Mouse (Mus musculus) heart, embryonic 11.5 days (tissue): ENCODE results near the gene Hist1h1b. TPM values are rescaled to one million over a fixed set of nuclear protein-coding genes. Genes with fewer than 3 reads are reported as not detected.
"Not testable (repeated sequence)": the region's sequence is repeated elsewhere in the genome, so short reads cannot be mapped to it uniquely, and the experiment has no call there.

Experiments
- ATAC-seq: fragments of 200-750 bp; cut with Nextera tagmentation; replicated peaks from 2 replicates; pipeline ENCODE4 v1.8.0; 2017; ENCODE audit warnings: moderate library complexity; ENCODE audit not compliant: insufficient number of reproducible peaks, low FRiP score, low TSS enrichment
- H3K27ac ChIP-seq: fragments of 300-500 bp; sonication (generic); 2 replicates; pipeline ENCODE4 v1.5.1; 2014; ENCODE audit warnings: mild to moderate bottlenecking, low read depth, low read length
- H3K27me3 ChIP-seq: fragments of 300-500 bp; sonication (generic); 2 replicates; pipeline ENCODE4 v1.6.1; 2014; ENCODE audit warnings: mild to moderate bottlenecking, low read length, mixed read lengths; ENCODE audit not compliant: control insufficient read depth, insufficient read depth
- H3K36me3 ChIP-seq: fragments of 300-500 bp; sonication (generic); 2 replicates; pipeline ENCODE4 v1.6.1; 2014; ENCODE audit warnings: mild to moderate bottlenecking, low read length, moderate library complexity, mixed read lengths; ENCODE audit not compliant: control insufficient read depth, insufficient read depth
- H3K4me1 ChIP-seq: fragments of 300-500 bp; sonication (generic); 2 replicates; pipeline ENCODE4 v1.6.1; 2014; ENCODE audit warnings: low read length; ENCODE audit not compliant: control insufficient read depth, insufficient read depth
- H3K4me2 ChIP-seq: fragments of 300-500 bp; sonication (generic); 2 replicates; pipeline ENCODE4 v1.6.1; 2014; ENCODE audit warnings: mild to moderate bottlenecking, moderate library complexity
- H3K4me3 ChIP-seq: fragments of 300-500 bp; sonication (generic); 2 replicates; pipeline ENCODE4 v1.5.1; 2014; ENCODE audit warnings: low read depth, low read length
- H3K9ac ChIP-seq: fragments of 300-500 bp; sonication (generic); 2 replicates; pipeline ENCODE4 v1.6.1; 2014; ENCODE audit warnings: mild to moderate bottlenecking, low read depth, low read length, moderate library complexity
- H3K9me3 ChIP-seq: fragments of 300-500 bp; sonication (generic); replicated peaks from 2 replicates; pipeline ENCODE4 v1.6.1; 2016; ENCODE audit warnings: low read length; ENCODE audit not compliant: control insufficient read depth
- WGBS: fragments of 180-500 bp; shearing (Covaris S2); extraction: QIAGEN DNeasy Blood & Tissue Kit; methylation state at CpG from one replicate; pipeline ENCODE4 v1.1.7; 2014; ENCODE audit not compliant: insufficient replicate concordance; 5-methylcytosine and 5-hydroxymethylcytosine counted together
- polyA plus RNA-seq: library from polyadenylated mRNA; unstranded; fragments of >200 nt; fragmentation: Nextera tagmentation; extraction: Ambion mirVana; gene quantifications from 2 replicates; pipeline ENCODE4 v1.2.1, GENCODE M21; 2014

Gene Hist1h1b
- 5.9 and 10.8 TPM in 2 replicates for polyA plus RNA-seq

- Histone ChIP-seq H3K9me3 (no peaks in the 10 kb centered on the region), H3K9ac (peak within 1 kb of the TSS; percentile 93), H3K27ac (peak within 1 kb of the TSS; percentile 96), H3K27me3 (no peaks in the 10 kb centered on the region), H3K4me2 (peak within 1 kb of the TSS; percentile 97), H3K4me3 (peak within 1 kb of the TSS; percentile 67), H3K36me3 (no peaks in the 10 kb centered on the region), H3K4me1 (peaks cover 13% of the 10 kb centered on the region; the same call in 1 of the 2 replicates)
- WGBS, result under 1% methylated on average over 44 of the region's 44 CpGs
- ATAC-seq, result peak; percentile 52
These were observed at the start of gene Hist1h1b for GRCm38 (mm10) chr13:21779767-21780731. Hist1h1b (minus strand) TSS chr13:21780625.

- Histone ChIP-seq H3K36me3 (no peaks in the 10 kb centered on the region), H3K4me2 (no peak overlapping the region), H3K9ac (no peak overlapping the region), H3K27me3 (no peaks in the 10 kb centered on the region), H3K4me1 (no peaks in the 10 kb centered on the region), H3K27ac (no peak overlapping the region), H3K9me3 (no peaks in the 10 kb centered on the region), H3K4me3 (no peak overlapping the region)
- no peak for ATAC-seq
- 77% methylated on average over 3 of the region's 3 CpGs for WGBS
These were observed 48.1 kb upstream of the Hist1h1b start for GRCm38 (mm10) chr13:21828511-21828910.

GRCm38 (mm10) chr13:21820082-21820890, 39.9 kb upstream of the Hist1h1b start:
- not testable (repeated sequence) for H3K4me1 ChIP-seq, H3K36me3 ChIP-seq, H3K9ac ChIP-seq, H3K27ac ChIP-seq, H3K4me2 ChIP-seq, H3K27me3 ChIP-seq, H3K9me3 ChIP-seq, ATAC-seq, H3K4me3 ChIP-seq
- 75% methylated on average over 7 of the region's 16 CpGs for whole genome bisulfite sequencing

- not testable (repeated sequence) for H3K9me3 ChIP-seq, H3K9ac ChIP-seq, H3K4me1 ChIP-seq, H3K27ac ChIP-seq, H3K36me3 ChIP-seq, H3K27me3 ChIP-seq, H3K4me3 ChIP-seq
- ATAC-seq, result peak; percentile 66
- peak overlapping the region; percentile 42 for H3K4me2 ChIP-seq
- WGBS, result 0% methylated on average over 12 of the region's 14 CpGs
These were observed 31.7 kb upstream of the Hist1h1b start for GRCm38 (mm10) chr13:21812092-21812491.

- H3K4me3 ChIP-seq, H3K27ac ChIP-seq, H3K4me1 ChIP-seq, H3K9me3 ChIP-seq, H3K27me3 ChIP-seq, H3K36me3 ChIP-seq, H3K9ac ChIP-seq: not testable (repeated sequence)
- H3K4me2 ChIP-seq, result peak within 1 kb of the TSS; percentile 42
- ATAC-seq, result peak; percentile 69
- WGBS, result no CpG with 5 or more reads among the region's 24 CpGs
These were observed 31.1 kb upstream of the Hist1h1b start, which contains the start of gene Hist1h4m for GRCm38 (mm10) chr13:21811539-21811938. Hist1h4m (plus strand) TSS chr13:21811746.

- not testable (repeated sequence) for H3K4me2 ChIP-seq, H3K27me3 ChIP-seq, H3K27ac ChIP-seq, H3K9ac ChIP-seq, H3K4me3 ChIP-seq, H3K9me3 ChIP-seq, H3K36me3 ChIP-seq, ATAC-seq, H3K4me1 ChIP-seq
- no CpG with 5 or more reads among the region's 8 CpGs for WGBS
These were observed 30.6 kb upstream of the Hist1h1b start for GRCm38 (mm10) chr13:21811074-21811473.

- H3K4me1 ChIP-seq, H3K27ac ChIP-seq, H3K9ac ChIP-seq, H3K36me3 ChIP-seq, H3K9me3 ChIP-seq, H3K4me3 ChIP-seq, H3K4me2 ChIP-seq, H3K27me3 ChIP-seq: not testable (repeated sequence)
- WGBS, result no CpG with 5 or more reads among the region's 23 CpGs
- peak; percentile 95 for ATAC-seq
These were observed 29.6 kb upstream of the Hist1h1b start, which contains the start of the genes Hist1h2bq and Hist1h2ao for GRCm38 (mm10) chr13:21810073-21810472. Hist1h2bq (minus strand) TSS chr13:21810197. Hist1h2ao (plus strand) TSS chr13:21810465.

- peak; percentile 55; the same call in 1 of the 2 replicates for ATAC-seq
- H3K9me3 ChIP-seq, H3K4me3 ChIP-seq, H3K27ac ChIP-seq, H3K4me2 ChIP-seq, H3K9ac ChIP-seq, H3K4me1 ChIP-seq, H3K36me3 ChIP-seq, H3K27me3 ChIP-seq: not testable (repeated sequence)
- no CpG with 5 or more reads among the region's 4 CpGs for WGBS
These were observed 22.6 kb upstream of the Hist1h1b start for GRCm38 (mm10) chr13:21803058-21803457.
